Mouse (Mus musculus): ENCODE results near the gene Stpg4. TPM values are rescaled to one million over a fixed set of nuclear protein-coding genes. Genes with fewer than 3 reads are reported as not detected.

The Stpg4 gene
- total RNA-seq, 1 experiment from 2014 or later = not detected

DNA sequence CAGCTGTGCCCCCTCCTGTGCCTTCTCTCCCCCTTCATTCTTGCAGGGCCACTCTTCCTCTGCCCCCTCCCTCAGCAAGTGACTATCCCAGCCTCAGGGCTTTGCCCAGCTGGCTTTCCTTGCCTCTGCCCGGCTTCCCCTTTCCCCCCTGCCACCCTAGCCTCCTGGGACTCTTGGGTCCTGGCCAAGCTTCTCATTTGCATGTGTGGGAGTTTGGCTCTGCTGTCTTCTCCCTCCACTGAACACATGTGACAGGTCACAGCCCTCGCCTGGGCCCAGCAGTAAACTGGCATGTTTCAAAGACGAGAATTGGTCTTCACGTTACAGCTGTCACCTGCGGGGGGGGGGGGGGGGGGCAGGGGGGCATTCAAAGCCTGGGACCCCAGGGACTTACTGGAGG is 40.5 kb downstream of the Stpg4 start:
- ATAC-seq (replicated peaks; ENCODE audit: insufficient number of reproducible peaks, low FRiP score, low TSS enrichment, poor library complexity, severe bottlenecking) = no peak

DNA sequence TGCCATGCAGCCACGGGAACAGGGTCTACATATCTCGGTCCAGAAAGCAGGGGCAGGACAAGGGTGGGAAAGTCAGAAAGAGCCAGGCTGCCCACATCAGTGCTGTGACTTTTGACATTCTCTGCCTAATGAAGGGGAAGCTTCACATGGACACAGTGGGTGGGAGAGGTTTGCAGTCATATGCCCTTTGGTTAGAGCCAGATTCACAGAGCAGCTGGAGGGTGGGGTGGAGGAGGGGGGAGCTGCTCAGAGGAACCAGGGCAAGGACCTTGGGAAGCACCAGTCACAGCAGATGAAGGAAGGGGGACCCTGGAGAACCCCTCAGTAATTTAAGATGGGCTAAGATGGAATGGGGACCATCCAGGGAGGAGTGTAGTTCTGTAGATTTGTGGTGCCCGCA is 41.7 kb downstream of the Stpg4 start:
- ATAC-seq (replicated peaks; ENCODE audit: insufficient number of reproducible peaks, low FRiP score, low TSS enrichment, poor library complexity, severe bottlenecking) = no peak

DNA sequence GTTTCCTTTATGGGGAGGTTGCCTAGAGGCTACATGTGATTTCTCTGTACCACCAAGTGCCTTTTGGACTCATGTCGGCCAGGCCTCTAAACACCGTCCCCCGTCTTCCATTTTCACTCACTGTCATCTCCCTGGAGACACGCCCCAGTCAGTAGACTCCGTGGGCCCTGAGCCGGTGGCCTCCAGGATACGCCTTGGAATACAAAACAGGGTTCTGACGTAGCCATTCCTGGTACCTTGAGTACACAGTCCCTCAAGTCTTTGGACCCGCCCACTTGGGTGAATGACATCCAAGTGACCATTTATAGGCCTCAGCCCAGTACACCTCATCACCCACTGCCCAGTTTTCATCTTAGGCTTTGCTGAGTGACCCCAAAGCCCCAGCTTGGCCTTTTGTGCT is 46.9 kb downstream of the Stpg4 start:
- ATAC-seq (replicated peaks; ENCODE audit: insufficient number of reproducible peaks, low FRiP score, low TSS enrichment, poor library complexity, severe bottlenecking) = no peak

DNA sequence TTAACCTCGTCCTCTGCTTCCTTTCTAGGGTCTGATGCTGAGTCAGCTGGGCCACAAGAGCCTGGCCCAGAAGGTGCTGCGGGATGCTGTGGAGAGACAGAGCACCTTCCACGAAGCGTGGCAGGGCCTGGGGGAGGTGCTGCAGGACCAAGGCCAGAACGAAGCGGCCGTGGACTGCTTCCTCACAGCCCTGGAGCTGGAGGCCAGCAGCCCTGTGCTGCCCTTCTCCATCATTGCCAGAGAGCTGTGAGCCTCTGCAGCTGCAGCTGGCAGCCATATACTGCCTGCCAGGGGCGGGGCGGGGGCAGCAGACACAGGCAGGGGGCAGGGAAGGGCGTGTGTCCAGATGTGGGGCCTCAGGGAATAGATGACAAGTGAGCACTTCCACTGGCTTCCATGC is 47.7 kb downstream of the Stpg4 start:
- ATAC-seq (replicated peaks; ENCODE audit: insufficient number of reproducible peaks, low FRiP score, low TSS enrichment, poor library complexity, severe bottlenecking) = no peak

DNA sequence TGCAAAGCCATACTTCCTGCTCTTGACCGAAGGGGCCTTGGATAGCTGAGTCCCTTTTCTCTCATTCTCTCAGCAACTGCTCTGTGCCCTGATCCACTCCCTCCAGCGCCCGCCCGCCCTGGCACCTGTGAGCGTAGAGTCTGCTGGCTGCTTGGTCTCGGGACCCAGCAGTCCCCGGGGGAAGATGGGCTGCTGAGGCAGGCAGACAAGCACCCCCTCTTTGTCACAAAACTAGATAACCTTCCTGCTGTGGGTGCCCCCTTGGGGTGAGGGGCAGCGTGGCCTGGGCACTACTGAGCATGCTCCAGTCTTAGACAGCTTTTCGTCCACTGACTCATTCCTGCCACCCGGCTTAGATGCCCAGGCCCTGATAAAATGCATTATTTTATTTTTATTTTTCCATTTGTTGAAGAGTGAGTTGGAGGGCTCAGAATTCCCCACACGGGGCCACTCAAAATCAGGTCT is 48.3 kb downstream of the Stpg4 start:
- no peak for ATAC-seq (replicated peaks; ENCODE audit: insufficient number of reproducible peaks, low FRiP score, low TSS enrichment, poor library complexity, severe bottlenecking)

DNA sequence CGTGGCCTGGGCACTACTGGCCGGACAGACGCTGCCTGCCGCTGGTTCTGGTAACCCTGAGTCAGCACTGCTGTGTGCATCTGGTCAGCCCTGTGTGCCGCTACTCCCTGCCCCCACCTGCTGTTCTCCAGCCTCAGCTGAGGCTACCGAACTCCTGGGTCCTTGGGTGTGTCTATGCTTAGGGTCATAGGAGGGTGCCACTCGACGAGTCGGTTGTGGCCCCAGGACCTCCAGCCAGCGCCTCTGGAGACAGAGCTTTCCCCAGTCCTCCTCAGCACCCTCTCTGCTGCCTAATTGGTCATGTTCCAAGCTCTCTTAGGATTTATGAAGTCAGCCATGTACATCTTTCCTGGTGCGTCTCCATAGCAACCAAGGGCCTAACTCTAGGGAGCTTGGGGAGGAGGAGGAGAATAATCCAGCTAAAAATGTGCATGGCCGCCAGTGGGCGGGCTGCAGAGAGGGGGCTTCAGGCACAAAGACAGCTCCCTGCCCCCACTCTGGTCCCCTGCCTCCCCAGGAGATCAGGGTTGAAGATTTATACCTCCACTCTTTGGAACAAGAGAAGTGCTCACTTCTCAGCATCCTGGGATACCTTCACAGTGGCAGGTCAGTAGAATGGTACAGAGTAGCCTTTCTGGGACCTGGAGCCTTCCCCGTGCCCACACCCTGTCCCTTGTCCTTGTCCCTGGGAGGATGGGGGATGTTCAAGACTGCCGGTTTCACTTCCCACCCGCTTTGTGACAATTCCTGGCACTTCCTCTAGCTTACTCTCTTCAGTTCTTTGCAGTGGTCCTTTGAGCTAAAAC is 49.0 kb downstream of the Stpg4 start:
- no peak for ATAC-seq (replicated peaks; ENCODE audit: insufficient number of reproducible peaks, low FRiP score, low TSS enrichment, poor library complexity, severe bottlenecking)

DNA sequence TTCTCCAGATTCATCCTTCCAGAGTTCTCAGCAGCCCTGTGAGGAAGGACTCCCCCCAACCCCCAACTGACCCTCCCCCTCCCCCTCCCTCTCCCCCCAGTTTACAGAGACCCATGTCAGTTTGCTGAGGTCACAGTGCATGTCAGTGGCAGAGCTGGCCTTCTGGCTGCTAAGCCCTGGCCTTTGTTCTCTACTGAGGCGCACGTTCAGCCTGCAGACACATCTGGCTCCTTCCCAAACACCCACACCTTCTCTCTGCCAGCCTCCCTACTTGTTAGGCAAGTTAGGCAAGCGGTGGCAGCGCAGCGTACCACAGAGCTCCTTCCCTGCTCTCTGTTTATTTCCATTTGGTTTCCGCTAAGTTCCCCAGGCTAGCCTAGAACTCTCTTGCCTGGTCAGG is 50.0 kb downstream of the Stpg4 start:
- ATAC-seq (replicated peaks; ENCODE audit: insufficient number of reproducible peaks, low FRiP score, low TSS enrichment, poor library complexity, severe bottlenecking) = no peak

DNA sequence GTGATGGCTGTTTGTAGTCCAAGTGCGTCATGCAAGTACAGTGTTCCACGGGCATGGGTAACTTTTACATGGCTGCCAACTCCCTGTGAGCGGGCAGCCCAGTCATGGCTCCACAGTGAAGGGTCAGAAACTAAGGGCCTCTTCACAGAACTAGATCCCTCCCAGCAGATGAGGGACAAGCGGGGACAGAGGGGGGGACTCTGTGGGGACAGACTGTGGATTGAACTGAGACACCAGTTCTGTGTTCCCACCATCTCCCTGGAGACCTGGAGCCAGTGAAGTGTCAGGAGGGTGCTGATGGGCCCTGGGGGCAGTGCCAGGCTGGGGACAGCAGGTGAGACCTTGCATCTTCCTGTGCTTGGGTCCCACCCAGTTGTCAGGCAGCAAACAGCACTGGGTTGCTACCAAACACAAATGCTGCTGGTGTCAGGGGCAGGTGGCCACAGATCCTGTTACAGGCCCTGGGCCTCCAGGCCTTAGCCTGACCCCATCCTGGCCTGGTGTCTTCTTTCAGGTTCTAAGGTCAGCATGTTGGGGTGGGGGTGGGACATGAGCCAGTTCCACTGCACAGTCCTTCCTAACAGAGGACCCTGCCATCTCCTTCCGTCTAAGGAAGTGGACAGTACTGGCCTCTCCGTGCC is 50.6 kb downstream of the Stpg4 start:
- ATAC-seq (replicated peaks; ENCODE audit: insufficient number of reproducible peaks, low FRiP score, low TSS enrichment, poor library complexity, severe bottlenecking) = no peak

DNA sequence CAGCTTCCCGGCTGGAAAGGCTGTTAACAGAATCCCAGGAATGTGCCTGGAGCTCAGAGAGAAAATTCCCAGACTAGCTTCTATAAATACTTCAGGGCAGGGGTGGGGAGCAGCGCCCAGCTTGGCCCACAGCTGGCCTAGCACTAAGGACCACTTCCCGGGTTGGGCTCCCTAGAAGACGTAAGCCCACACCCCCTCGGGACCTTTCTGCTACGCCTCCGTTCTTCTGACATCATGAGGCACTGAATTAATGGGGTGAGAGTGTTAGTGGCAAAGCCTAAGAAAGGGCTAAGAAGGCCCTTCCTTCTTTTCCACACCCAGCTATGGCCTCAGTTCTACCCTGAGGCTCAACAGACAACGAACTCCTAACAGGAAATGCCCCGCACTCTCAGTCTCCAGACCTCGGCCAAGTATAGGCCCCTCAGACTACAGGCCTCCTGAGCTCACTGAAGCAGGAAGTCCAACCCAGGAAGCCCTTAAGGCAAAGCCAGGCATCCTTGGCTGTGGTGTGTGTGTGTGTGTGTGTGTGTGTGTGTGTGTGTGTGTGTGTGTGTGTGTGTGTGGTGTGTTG is 51.5 kb downstream of the Stpg4 start:
- no peak for ATAC-seq (replicated peaks; ENCODE audit: insufficient number of reproducible peaks, low FRiP score, low TSS enrichment, poor library complexity, severe bottlenecking)

DNA sequence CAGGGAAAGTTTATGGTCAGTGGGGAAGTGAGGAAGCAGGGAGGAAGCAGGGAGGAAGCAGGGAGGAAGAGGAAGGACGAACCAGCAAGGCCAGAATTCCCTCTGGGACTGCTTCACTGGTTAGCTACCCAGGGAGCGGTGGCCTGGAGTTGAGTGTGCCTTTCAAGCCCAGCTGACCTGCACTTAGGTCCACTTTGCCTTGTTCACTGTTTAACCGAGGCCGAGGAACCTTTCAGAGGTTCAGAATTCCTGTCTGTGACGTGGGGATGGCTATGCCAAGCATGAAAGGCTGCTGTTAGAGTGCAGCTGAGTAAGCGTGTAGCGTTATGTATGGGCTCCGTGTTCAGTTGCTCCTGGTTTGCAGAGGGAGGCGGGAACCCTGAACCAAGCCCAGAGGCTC is 54.2 kb downstream of the Stpg4 start:
- no peak for ATAC-seq (replicated peaks; ENCODE audit: insufficient number of reproducible peaks, low FRiP score, low TSS enrichment, poor library complexity, severe bottlenecking)

DNA sequence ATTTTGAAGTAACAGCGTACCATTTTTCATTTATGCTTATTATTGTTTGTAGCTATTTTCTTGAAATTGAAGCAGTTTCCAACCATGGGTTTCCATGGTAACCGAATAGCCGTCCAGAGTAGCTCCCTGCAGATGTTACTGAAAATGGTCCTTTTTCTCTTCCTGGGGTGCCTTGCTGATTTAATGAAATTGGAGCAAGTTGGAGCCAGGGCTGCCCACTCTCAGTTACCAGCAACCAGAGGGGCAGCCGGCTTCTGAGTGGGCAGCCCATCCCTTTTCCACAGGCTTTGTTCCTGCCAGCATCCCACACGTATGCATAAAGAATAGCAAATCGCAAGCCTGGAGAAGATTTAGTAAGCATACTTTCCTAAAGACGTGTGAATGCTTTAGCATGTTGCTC is 55.4 kb downstream of the Stpg4 start:
- ATAC-seq (replicated peaks; ENCODE audit: insufficient number of reproducible peaks, low FRiP score, low TSS enrichment, poor library complexity, severe bottlenecking) = no peak

DNA sequence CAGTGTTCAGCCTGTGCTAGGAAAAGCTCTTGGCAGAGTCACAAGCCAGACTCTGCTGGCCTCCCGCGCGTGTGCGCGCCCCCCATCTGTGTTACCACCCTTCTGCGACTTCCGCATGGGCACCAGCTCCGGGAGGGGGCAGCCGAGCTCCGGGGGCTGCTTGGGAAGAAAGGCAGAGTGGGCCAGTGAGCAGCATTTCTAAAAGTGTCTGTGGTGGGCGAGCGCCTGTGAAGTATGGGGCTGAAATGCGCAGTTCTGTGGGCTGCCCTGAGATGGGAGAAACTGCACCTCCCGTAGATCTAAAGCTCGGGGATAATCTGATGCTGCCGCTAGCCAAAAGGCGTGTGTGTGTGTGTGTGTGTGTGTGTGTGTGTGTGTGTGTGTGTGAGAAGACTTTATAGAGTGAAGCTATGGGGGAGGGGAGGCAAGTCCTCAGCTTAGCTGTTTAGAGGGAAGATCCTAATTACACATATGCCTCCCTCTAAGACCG is 58.2 kb downstream of the Stpg4 start:
- no peak for ATAC-seq (replicated peaks; ENCODE audit: insufficient number of reproducible peaks, low FRiP score, low TSS enrichment, poor library complexity, severe bottlenecking)

DNA sequence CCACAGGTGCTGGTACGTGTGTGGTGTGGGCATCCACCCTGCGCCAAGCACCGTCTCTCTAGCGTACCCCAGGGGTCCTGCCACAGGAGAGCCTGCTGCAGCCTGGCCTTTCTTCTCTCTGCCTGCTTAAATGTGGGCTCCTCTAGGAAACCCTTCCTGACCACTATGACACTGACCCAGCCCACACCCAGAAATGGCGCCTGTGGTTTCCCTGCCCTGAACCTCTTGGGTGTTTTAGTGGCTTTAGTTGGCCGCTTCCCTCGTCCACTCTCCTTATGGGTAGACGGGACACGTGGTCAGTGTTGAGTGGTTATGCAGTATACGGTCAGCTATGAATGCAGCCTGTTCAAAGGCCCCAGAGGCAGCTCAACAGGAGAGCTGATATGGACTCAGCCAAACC is 59.1 kb downstream of the Stpg4 start:
- ATAC-seq (replicated peaks; ENCODE audit: insufficient number of reproducible peaks, low FRiP score, low TSS enrichment, poor library complexity, severe bottlenecking) = peak; percentile 46; the same call in 1 of the 2 replicates

DNA sequence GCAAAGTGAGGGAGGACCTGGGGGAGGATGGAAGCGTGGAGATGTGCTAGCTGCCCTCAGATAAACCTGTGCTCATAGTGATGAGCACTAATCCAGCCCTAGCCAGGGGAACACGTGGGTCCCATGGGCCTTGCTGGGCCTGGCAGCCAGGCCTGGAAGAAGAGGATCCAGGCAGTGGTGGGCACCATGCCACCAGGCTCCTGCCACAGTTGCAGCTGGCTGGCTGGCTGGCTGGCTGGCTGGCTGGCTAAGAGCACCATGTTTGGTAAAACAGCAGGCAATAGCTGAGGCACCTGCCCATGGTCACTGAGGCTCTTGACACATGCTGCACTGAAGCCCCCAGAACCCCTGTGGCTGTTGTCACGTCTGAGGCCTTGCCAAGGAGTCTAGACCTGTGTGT is 59.9 kb downstream of the Stpg4 start:
- no peak for ATAC-seq (replicated peaks; ENCODE audit: insufficient number of reproducible peaks, low FRiP score, low TSS enrichment, poor library complexity, severe bottlenecking)

DNA sequence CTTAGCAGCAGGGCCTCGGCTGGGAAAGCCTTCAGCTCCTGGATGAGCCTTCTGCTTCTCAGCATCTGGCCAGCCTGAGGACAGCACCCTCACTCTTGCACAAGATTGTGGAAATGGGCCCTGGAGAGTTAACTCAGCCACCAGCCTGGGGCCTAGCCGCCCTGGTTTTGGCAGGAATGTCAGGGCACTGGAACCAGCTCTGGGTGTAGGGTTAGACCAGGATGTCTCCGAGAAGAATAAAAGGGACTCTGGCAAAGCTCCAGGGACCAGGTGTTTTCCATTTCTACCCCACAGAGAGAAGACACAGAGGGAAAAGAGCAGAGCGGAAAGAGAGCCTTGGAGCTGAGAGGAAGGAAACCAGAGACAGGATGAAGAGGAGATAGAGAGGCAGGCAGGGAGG is 60.3 kb downstream of the Stpg4 start:
- ATAC-seq (replicated peaks; ENCODE audit: insufficient number of reproducible peaks, low FRiP score, low TSS enrichment, poor library complexity, severe bottlenecking) = no peak

DNA sequence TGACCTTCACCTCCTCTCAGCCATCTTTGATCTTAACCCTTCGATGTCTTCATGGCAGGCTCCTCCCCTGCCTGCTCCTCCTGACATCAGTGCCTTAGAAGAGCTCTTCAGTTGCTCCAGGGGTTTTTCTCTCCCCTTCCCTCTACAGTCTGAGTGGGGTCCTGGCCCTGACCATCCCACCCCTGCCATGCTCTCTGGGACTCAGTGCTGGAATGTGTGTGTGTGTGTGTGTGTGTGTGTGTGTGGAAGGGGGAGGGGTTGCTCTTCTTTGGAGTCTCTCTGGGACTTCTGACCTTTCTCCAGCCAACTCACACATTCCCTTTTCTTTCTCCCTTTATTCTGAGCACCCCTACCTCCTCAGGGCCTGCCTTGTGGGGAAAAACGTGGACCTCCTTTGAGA is 61.0 kb downstream of the Stpg4 start:
- no peak for ATAC-seq (replicated peaks; ENCODE audit: insufficient number of reproducible peaks, low FRiP score, low TSS enrichment, poor library complexity, severe bottlenecking)

DNA sequence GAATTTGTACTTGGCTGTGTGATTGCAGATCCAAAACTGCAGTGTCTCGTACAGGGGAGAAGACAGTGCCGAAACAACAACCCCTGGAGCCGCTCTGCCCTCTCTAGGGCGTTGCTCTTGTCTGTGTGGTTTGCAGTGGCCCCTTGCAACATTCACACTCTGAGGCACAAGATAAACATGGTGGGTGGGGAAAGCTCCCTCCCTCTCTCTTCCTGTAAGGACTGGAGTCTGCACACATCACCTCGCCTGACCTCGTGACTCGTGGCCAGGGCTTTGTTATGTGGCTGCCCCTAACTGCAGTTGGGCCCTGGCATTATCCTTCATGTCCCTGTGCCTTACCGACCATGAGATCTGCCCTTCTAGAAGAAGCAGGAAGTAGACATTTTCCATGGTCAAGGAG is 62.3 kb downstream of the Stpg4 start:
- peak; percentile 77 for ATAC-seq (replicated peaks; ENCODE audit: insufficient number of reproducible peaks, low FRiP score, low TSS enrichment, poor library complexity, severe bottlenecking)

DNA sequence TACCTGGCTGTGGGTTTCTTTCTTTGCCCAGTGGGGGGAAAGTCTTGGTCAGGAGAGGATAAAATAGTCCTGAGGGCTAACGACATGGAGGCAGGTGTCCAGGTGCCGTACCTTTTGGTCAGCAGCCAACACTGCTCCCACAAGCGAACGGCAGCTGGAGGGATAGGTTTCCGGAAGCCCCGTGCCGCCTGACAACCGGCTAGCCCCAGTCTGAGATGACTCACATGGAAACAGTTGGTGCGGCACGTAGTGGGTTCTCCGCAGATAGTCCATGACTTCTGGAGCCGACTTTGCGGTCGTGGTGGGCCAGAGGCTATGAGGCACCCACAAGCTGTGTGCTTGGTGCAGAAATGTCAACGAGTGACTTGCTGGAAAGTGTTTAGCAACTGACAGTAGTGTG is 63.4 kb downstream of the Stpg4 start:
- ATAC-seq (replicated peaks; ENCODE audit: insufficient number of reproducible peaks, low FRiP score, low TSS enrichment, poor library complexity, severe bottlenecking) = no peak

DNA sequence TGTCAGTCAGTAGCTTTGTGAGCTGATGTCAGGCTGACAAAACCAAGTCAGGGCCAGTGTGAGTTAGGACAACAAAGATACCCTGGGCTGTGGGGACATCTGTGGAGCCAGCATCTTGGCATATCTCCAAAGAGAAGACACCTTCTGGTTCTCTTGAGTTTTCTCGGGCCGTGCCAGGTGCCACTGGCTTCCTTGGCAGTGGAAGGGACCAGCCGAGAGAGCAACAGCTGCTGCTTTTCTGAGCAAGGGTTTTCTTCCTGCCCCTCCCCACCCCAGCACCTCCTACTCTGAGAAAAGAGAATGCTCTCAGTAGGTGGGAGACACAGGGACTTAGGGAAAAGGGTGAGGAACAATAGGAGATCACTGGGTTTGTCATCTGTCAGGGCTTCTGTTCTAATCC is 66.4 kb downstream of the Stpg4 start:
- no peak for ATAC-seq (replicated peaks; ENCODE audit: insufficient number of reproducible peaks, low FRiP score, low TSS enrichment, poor library complexity, severe bottlenecking)

DNA sequence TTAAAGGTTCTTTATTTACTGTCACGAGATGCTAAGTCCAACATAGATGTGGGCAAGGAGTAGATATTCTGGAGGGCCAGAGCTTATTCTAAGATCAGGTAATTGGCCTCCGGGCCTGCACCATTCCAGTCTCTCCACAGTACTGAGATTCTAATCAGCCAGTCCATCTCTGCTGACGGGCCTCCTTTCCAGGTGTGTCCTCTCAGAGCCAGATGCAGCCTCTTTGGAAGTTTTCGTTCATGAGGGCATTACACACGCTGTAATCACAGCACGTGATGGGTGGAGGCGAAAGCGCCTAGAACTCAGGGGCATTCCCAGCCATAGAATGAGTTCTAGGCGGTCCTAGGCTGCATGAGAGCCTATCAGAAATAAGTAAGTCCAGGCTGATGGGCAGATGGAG is 70.0 kb downstream of the Stpg4 start:
- no peak for ATAC-seq (replicated peaks; ENCODE audit: insufficient number of reproducible peaks, low FRiP score, low TSS enrichment, poor library complexity, severe bottlenecking)

All from monocyte, adult 5-6 weeks (primary cell).